Mouse (Mus musculus) cerebral cortex, adult 2 months (tissue): ENCODE data around the gene Ctss.

Experiments
- WGBS: fragments of 180-500 bp; shearing (Covaris S2); methylation state at CpG from one replicate; pipeline ENCODE4 v1.1.7; 2018; 5-methylcytosine and 5-hydroxymethylcytosine counted together

The Ctss gene

GRCm38 (mm10) chr3:95534927-95535326, 8.3 kb downstream of the Ctss start:
- 88% methylated on average over 1 of the region's 1 CpGs for WGBS

GRCm38 (mm10) chr3:95538936-95539335, 12.3 kb downstream of the Ctss start:
- WGBS, result 90% methylated on average over 10 of the region's 10 CpGs

GRCm38 (mm10) chr3:95539837-95540236, 13.3 kb downstream of the Ctss start:
- 96% methylated on average over 4 of the region's 4 CpGs for WGBS

- WGBS, result 71% methylated on average over 2 of the region's 2 CpGs
These were observed 14.6 kb downstream of the Ctss start for GRCm38 (mm10) chr3:95541186-95541585.

GRCm38 (mm10) chr3:95542981-95543380, 16.4 kb downstream of the Ctss start:
- WGBS, result 83% methylated on average over 7 of the region's 7 CpGs

GRCm38 (mm10) chr3:95550176-95550575, 23.6 kb downstream of the Ctss start:
- WGBS, result 84% methylated on average over 1 of the region's 1 CpGs

- 69% methylated on average over 3 of the region's 3 CpGs for WGBS
These were observed 27.4 kb downstream of the Ctss start for GRCm38 (mm10) chr3:95553986-95554385.

- WGBS, result 94% methylated on average over 27 of the region's 27 CpGs
These were observed 32.9 kb downstream of the Ctss start, which contains the start of gene Hormad1 for GRCm38 (mm10) chr3:95559437-95559836. Gene Hormad1 (plus strand): TSS chr3:95559677.

GRCm38 (mm10) chr3:95560738-95561137, 34.2 kb downstream of the Ctss start:
- WGBS, result 90% methylated on average over 3 of the region's 3 CpGs

- WGBS, result 72% methylated on average over 2 of the region's 2 CpGs
These were observed 35.2 kb downstream of the Ctss start for GRCm38 (mm10) chr3:95561826-95562225.

- WGBS, result 89% methylated on average over 3 of the region's 3 CpGs
These were observed 43.0 kb downstream of the Ctss start for GRCm38 (mm10) chr3:95569585-95569984.

- 45% methylated on average over 8 of the region's 8 CpGs for WGBS
These were observed 61.4 kb downstream of the Ctss start for GRCm38 (mm10) chr3:95587754-95588603.

- under 1% methylated on average over 12 of the region's 12 CpGs for WGBS
These were observed 62.1 kb downstream of the Ctss start, which contains the start of gene Golph3l for GRCm38 (mm10) chr3:95588604-95589086. Gene Golph3l (plus strand): TSS chr3:95588934.

- whole genome bisulfite sequencing, result 77% methylated on average over 3 of the region's 3 CpGs
These were observed 74.7 kb downstream of the Ctss start for GRCm38 (mm10) chr3:95601287-95601686.
